Mouse (Mus musculus) liver, embryonic 14.5 days (tissue): ENCODE measurements around the gene Ino80b. TPM values are rescaled to one million over a fixed set of nuclear protein-coding genes. Genes with fewer than 3 reads are reported as not detected.
"Not testable (repeated sequence)": the region's sequence is repeated elsewhere in the genome, so short reads cannot be mapped to it uniquely, and the experiment has no call there.

Experiments
- ATAC-seq: fragments of 200-750 bp; cut with Nextera tagmentation; 2 replicates; pipeline ENCODE4 v1.8.0; 2017; ENCODE audit warnings: moderate number of reproducible peaks, mild to moderate bottlenecking, moderate library complexity; ENCODE audit not compliant: insufficient read depth
- DNase-seq, 3 experiments: peaks; one replicate each; pipeline ENCODE4 v3.0.0-alpha.2; 2012 to 2013; ENCODE audit warnings: low read depth in 3 of 3, low spot score in 3 of 3
- H3K27ac ChIP-seq: fragments of 300-500 bp; sonication (generic); 2 replicates; pipeline ENCODE4 v1.5.1; 2014; ENCODE audit warnings: moderate library complexity, mild to moderate bottlenecking, control low read depth, inconsistent platforms
- H3K27me3 ChIP-seq: fragments of 300-500 bp; sonication (generic); 2 replicates; pipeline ENCODE4 v1.6.1; 2014; ENCODE audit warnings: mild to moderate bottlenecking, low read length, moderate library complexity; ENCODE audit not compliant: control insufficient read depth, insufficient read depth
- H3K36me3 ChIP-seq: fragments of 300-500 bp; sonication (generic); replicated peaks from 2 replicates; pipeline ENCODE4 v1.6.1; 2014; ENCODE audit warnings: low read depth; ENCODE audit not compliant: control insufficient read depth, insufficient read depth
- H3K4me1 ChIP-seq, 2 experiments: fragments of 200-500 bp in 1 of 2; fragments of 300-500 bp in 1 of 2; sonication (generic) in 1 of 2; replicated peaks; 2 replicates each; pipeline ENCODE4 v1.6.1; 2012 to 2014; ENCODE audit warnings: antibody characterized with exemption in 1 of 2, inconsistent platforms in 1 of 2, low read length in 1 of 2; ENCODE audit not compliant: control insufficient read depth in 2 of 2, insufficient read depth in 2 of 2
- H3K4me2 ChIP-seq: fragments of 300-500 bp; sonication (generic); 2 replicates; pipeline ENCODE4 v1.6.1; 2014; ENCODE audit warnings: low read depth, mild to moderate bottlenecking, control low read depth, moderate library complexity
- H3K4me3 ChIP-seq, 2 experiments: fragments of 200-500 bp in 1 of 2; fragments of 300-500 bp in 1 of 2; sonication (generic) in 1 of 2; 2 replicates each; pipeline ENCODE4 v1.5.1; 2012 to 2014; ENCODE audit warnings: low read depth in 2 of 2, low read length in 2 of 2, mild to moderate bottlenecking in 2 of 2, control low read depth in 1 of 2, inconsistent platforms in 1 of 2, moderate library complexity in 1 of 2; ENCODE audit not compliant: insufficient read depth in 1 of 2
- H3K9ac ChIP-seq: fragments of 300-500 bp; sonication (generic); replicated peaks from 2 replicates; pipeline ENCODE4 v1.6.1; 2014; ENCODE audit warnings: mild to moderate bottlenecking, control low read depth, moderate library complexity
- H3K9me3 ChIP-seq: fragments of 300-500 bp; sonication (generic); 2 replicates; pipeline ENCODE4 v1.6.1; 2016; ENCODE audit warnings: low read length, mixed read lengths; ENCODE audit not compliant: control insufficient read depth
- CTCF ChIP-seq: IDR thresholded peaks from 2 replicates; pipeline ENCODE4 v1.5.1; 2016; ENCODE audit warnings: antibody characterized with exemption, low read depth, control low read depth
- EP300 ChIP-seq: IDR thresholded peaks from 2 replicates; pipeline ENCODE4 v1.6.1; 2016; ENCODE audit warnings: antibody characterized with exemption, low read depth
- WGBS: fragments of 180-500 bp; shearing (Covaris S2); extraction: QIAGEN DNeasy Blood & Tissue Kit; methylation state at CpG from one replicate; pipeline ENCODE4 v1.1.7; 2014; ENCODE audit not compliant: insufficient replicate concordance; 5-methylcytosine and 5-hydroxymethylcytosine counted together
- polyA plus RNA-seq, 2 experiments: library from polyadenylated mRNA; depleted of rRNA in 1 of 2; stranded (reverse) in 1 of 2; unstranded in 1 of 2; fragments of >200 nt; fragmentation: Nextera tagmentation in 1 of 2; extraction: Ambion mirVana in 1 of 2; gene quantifications; 2 replicates each; pipeline versions ENCODE4 v1.2.1 to v1.2.3; 2012 to 2014

The Ino80b gene
- polyA plus RNA-seq, 2 experiments: 4.4 to 11.6 TPM

DNA sequence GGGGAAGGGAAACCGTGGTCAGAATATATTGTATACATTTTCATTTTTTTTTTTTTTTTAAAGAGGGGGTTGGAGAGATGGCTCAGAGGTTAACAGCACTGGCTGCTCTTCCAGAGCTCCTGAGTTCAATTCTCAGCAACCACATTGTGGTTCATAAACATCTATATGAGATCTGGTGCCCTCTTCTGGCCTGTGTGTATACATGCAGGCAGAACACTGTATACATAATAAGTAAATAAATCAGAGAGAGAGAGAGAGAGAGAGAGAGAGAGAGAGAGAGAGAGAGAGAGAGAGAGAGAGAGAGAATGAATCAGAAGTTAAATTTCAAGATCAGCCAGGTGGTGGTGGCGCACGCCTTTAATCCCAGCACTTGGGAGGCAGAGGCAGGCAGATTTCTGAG lies 34.2 kb upstream of the Ino80b start:
- H3K27me3 ChIP-seq: peaks cover 50% of the 10 kb centered on the region
- H3K4me2 ChIP-seq, ATAC-seq, H3K4me3 ChIP-seq, H3K9ac ChIP-seq, H3K27ac ChIP-seq, H3K4me1 ChIP-seq, H3K9me3 ChIP-seq, H3K36me3 ChIP-seq: not testable (repeated sequence)
- 28% methylated on average over 3 of the region's 3 CpGs for WGBS
- peak; percentile 38 to 48 (median 40) for DNase-seq
- TF ChIP-seq CTCF: peak; percentile 67

DNA sequence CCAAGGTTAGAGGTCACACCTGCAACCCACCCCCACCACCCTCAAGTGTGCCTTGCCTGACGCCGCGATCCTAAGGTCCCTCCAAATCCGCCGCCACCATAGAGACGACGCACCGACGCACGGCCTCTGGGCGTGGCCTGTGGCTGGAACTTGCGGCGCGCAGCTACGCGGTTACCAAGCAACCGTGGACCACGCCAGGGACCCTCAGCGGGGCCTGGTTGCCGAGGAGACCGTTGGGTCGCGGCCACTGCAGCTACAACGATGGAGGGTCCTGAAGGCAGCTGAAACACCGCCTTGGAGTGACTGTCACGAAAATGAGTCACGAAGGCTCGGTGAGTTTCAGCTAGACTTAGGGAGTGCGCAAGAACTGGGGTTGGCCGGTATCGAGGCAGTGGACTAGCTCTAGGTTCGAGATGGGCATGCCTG lies 31.0 kb upstream of the Ino80b start, which contains the start of the genes Wdr54 and 1700003E16Rik:
Gene Wdr54 (minus strand): TSS at position 139 of the 426 bp plus-strand sequence.
Gene 1700003E16Rik (plus strand): TSS at position 146 of the 426 bp plus-strand sequence.
- 3% methylated on average over 32 of the region's 32 CpGs for WGBS
- 0 out of 2 replicates have a peak, but pooled peaks have one; percentile 42 for ATAC-seq

DNA sequence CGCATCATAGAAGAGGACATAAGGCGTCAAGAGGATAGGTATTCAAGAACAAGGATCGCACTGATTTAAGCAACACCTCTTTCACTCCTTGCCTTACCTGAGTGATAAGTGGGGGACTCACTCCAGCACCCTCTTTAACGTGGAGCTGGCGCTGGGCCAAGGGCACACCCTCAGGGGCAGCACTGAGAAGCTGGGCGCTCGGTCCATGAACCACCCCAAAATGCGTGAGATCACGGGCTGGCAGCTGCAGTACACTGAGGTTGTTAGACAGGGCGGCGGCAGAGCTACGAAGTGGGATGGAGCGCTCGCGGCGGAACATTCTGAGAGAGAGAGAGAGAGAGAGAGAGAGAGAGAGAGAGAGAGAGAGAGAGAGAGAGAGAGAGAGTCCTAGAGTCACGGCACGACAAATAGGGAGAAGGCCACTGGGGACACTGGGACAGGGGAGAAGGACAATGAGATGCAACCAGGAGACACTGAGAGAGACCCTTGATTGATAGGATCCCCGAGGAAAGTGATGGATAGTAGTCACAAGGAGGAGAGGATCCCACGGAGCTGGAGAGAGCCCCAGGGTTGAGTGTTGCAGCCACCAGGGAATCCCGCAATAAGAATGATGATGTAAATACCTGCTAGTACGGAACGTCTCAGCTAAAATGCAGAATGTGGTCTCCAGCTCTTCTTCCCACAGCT lies 30.5 kb upstream of the Ino80b start:
- ATAC-seq (0 out of 2 replicates have a peak, but pooled peaks have one; percentile 7), DNase-seq (no peak)
- Histone ChIP-seq H3K4me2 (peak overlapping the region; percentile 80), H3K36me3 (no peaks in the 10 kb centered on the region), H3K27me3 (peaks cover 23% of the 10 kb centered on the region), H3K9ac (no peak overlapping the region; the same call in 1 of the 2 replicates), H3K9me3 (no peaks in the 10 kb centered on the region), H3K4me3 (peak overlapping the region; percentile 46 to 53), H3K4me1 (no peaks in the 10 kb centered on the region), H3K27ac (no peak overlapping the region)
- no peak for TF ChIP-seq EP300
- TF ChIP-seq CTCF: no peak
- 10% methylated on average over 23 of the region's 23 CpGs for WGBS

More for the DNA sequence above, 31.0 kb upstream of the Ino80b start, which contains the start of the genes Wdr54 and 1700003E16Rik:
- Histone ChIP-seq H3K27me3 (peaks cover 29% of the 10 kb centered on the region), H3K9me3 (no peaks in the 10 kb centered on the region), H3K4me3 (peak within 1 kb of the TSS; percentile 46 to 53), H3K27ac (no peak within 1 kb of the TSS), H3K4me2 (peak within 1 kb of the TSS; percentile 80), H3K9ac (no peak within 1 kb of the TSS; the same call in 1 of the 2 replicates), H3K4me1 (no peaks in the 10 kb centered on the region), H3K36me3 (no peaks in the 10 kb centered on the region)
- DNase-seq: no peak
- TF ChIP-seq CTCF: no peak
- no peak for TF ChIP-seq EP300

DNA sequence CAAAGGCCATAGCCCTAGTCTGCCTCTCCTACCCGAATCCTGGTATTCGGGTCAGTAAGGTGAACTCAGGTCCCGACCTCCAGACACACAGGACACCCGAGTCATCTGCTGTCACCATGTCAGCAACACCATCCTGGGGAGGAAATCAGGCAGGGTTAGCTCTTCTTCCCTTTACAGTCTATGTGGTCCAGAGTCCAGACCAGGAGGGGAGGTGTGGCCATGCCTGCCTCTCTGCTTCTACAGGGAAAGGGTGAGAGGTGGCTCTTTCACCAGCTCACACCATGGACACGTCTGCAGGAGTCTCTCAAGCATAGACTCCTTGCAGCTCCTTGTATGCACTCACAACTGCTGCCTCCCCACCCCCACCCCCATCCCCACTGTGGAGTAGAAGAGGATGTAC lies 28.3 kb upstream of the Ino80b start:
- ATAC-seq (0 out of 2 replicates have a peak, but pooled peaks have one; percentile 16), DNase-seq (no peak)
- Histone ChIP-seq H3K4me2 (no peak overlapping the region), H3K9ac (no peak overlapping the region), H3K27ac (no peak overlapping the region), H3K4me3 (no peak overlapping the region), H3K9me3 (no peaks in the 10 kb centered on the region), H3K27me3 (peaks cover 14% of the 10 kb centered on the region), H3K36me3 (no peaks in the 10 kb centered on the region), H3K4me1 (no peaks in the 10 kb centered on the region)
- WGBS: 55% methylated on average over 5 of the region's 5 CpGs
- TF ChIP-seq CTCF (no peak), EP300 (no peak)

DNA sequence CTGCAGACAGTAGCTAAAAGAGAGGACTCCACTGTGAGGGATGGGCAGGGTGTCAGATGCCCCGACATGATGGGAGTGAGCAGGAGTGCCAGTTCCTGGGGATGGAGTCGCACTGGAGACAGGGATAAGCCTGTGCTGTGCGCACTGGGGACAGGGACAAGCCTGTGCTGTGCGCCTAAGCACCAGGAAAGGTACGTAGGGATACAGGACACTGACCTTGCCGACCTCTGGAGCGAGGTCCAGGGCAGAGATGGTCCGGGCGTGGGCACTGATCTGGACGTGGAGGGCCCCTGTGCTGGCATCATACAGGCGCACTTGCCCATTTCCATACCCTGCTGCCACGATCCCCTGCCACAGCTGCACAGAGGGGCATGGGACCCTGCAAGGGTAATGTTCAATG lies 27.8 kb upstream of the Ino80b start:
- DNase-seq (no peak), ATAC-seq (no peak)
- H3K27ac ChIP-seq: no peak overlapping the region
- no peaks in the 10 kb centered on the region for H3K4me1 ChIP-seq
- H3K4me3 ChIP-seq: no peak overlapping the region
- no peak for TF ChIP-seq CTCF
- TF ChIP-seq EP300: no peak
- H3K4me2 ChIP-seq: no peak overlapping the region
- H3K9ac ChIP-seq: no peak overlapping the region
- H3K36me3 ChIP-seq: no peaks in the 10 kb centered on the region
- peaks cover 14% of the 10 kb centered on the region for H3K27me3 ChIP-seq
- no peaks in the 10 kb centered on the region for H3K9me3 ChIP-seq
- 69% methylated on average over 12 of the region's 12 CpGs for WGBS
